Mouse (Mus musculus) spleen, embryonic (tissue): ENCODE data around the gene Aldoart1.

Experiments
- CTCF ChIA-PET: fragments of 350-600 bp; sonication (Branson Sonifier 250); formaldehyde crosslinking; loops from one replicate; lab custom pipeline; 2022; lab: Charles Lee

Gene Aldoart1

GRCm38 (mm10) chr4:72852534-72852933 lies at the start of gene Aldoart1:
Gene Aldoart1, minus strand, starts transcription at chr4:72852634.
- CTCF ChIA-PET: no interaction called here

GRCm38 (mm10) chr4:72901566-72901965 lies 49.1 kb upstream of the Aldoart1 start:
- CTCF ChIA-PET: no interaction called here

DNA sequence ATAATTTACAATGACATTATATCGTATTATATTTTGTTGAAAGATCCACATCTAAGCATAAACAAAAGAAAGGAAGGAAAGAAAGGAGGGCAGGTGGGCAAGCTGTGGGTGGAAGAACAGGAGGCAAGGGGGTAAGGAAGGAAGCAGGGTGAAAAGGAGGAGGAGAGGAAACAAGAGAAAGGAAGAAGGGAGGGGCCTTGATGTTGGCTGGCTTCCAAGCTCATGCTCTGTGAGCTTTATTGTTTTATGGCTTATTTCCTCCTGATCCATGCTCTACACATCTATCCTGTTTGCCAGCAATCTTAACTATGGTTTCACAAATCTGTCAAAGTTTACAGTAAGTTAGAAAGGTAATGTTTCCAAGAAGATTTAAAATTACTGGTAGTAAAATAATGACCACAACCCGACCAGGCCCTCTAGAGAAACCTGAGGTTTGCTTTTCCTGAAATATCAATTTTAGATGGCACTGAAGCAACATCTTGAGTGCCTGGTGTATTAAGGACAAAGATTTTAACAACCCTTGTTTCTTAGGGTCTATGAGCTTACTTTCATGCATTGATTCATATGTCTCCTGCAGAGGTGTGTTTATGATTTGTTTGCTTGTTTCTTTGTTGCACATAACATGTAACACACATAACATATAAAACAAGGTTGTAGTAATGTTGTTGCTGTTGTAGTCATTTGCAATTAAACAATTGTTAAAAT lies 13.1 kb upstream of the Aldoart1 start:
- CTCF ChIA-PET: no interaction called here

GRCm38 (mm10) chr4:72844276-72844675 lies 8.2 kb downstream of the Aldoart1 start:
- CTCF ChIA-PET: no interaction called here

DNA sequence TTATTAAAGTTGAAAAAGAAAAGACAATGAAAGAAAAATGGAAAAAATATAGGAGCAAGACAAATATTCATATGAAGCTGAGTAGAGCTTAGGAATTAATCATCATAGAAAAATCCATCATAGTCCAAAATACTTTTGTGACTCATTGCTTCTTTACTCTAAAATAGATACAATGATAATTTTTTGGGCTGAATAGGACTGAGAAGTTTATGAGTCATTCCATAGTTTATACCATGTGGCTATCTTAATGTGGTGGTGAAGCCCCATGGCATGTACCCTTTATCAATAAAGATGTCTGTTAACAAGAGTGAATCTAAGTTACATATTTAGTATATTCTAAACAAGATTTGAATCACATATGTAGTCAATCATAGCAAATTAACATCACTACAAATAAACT lies 9.4 kb downstream of the Aldoart1 start:
- CTCF ChIA-PET: no interaction called here

DNA sequence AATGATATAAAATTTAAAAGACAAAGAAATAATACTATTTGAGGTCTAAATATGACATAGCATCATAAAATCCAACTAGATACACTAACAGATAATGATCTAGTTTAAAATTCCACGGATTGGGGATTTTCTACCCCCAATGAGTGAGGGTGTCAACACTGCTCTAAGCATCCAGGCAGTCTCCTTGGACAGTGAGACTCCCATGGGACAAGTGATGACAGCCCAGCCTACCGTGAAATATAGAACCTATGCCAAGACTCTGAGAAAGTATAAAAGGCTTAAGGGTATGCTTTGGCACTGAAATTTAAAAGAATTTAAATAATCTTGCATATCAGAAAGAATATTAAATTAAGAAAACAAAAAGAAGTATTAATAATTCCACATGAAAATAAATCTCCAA lies 16.0 kb downstream of the Aldoart1 start:
- CTCF ChIA-PET: no interaction called here

GRCm38 (mm10) chr4:72835400-72835799 lies 17.0 kb downstream of the Aldoart1 start:
- CTCF ChIA-PET: no interaction called here

DNA sequence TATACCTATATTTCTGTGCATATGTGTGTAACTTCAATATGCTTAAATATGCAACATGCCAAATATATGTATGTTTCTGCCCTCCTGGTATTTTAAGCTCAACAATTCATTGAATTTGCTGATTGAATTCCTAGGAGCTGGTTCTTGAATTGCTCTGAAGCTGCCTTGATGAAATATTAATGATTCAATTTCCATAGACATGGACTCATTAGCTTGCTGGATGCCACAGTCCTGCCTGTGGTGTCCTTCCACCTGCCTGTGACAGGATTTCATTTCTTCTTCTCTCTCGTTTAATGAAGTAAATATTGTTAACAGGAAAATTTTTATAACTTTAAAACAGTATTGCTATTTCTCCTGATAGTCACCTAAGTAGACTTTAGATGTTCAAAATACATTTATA lies 51.6 kb downstream of the Aldoart1 start:
- CTCF ChIA-PET: no interaction called here
